Mouse (Mus musculus) MEL (cell line): ENCODE measurements around the gene Card14. TPM values are rescaled to one million over a fixed set of nuclear protein-coding genes. Genes with fewer than 3 reads are reported as not detected.

ENCODE experiments used
- DNase-seq: peaks from one replicate; pipeline ENCODE4 v3.0.0; 2011; ENCODE audit warnings: low read depth, low spot score
- H3K27ac ChIP-seq: 2 replicates; pipeline ENCODE4 v1.5.1; 2012; ENCODE audit warnings: low read depth, mild to moderate bottlenecking, control low read depth, low read length, moderate library complexity; ENCODE audit not compliant: control insufficient read depth
- H3K27me3 ChIP-seq, 2 experiments: fragments of 150-350 bp in 1 of 2; sonication (generic) in 1 of 2; 2 replicates each; pipeline ENCODE4 v1.6.1; 2012; ENCODE audit warnings: low read length in 2 of 2, mild to moderate bottlenecking in 2 of 2, improper control_type of control experiment in 1 of 2, moderate library complexity in 1 of 2; ENCODE audit not compliant: insufficient read depth in 2 of 2, control insufficient read depth in 1 of 2
- H3K36me3 ChIP-seq, 2 experiments: 2 replicates each; pipeline ENCODE4 v1.6.1; 2012 to 2014; ENCODE audit warnings: low read length in 2 of 2, improper control_type of control experiment in 1 of 2, inconsistent platforms in 1 of 2, mild to moderate bottlenecking in 1 of 2; ENCODE audit not compliant: insufficient read depth in 2 of 2, control insufficient read depth in 1 of 2
- H3K4me1 ChIP-seq, 2 experiments: fragments of 150-350 bp in 1 of 2; sonication (generic) in 1 of 2; 2 replicates each; pipeline ENCODE4 v1.6.1; 2012; ENCODE audit warnings: low read length in 2 of 2, improper control_type of control experiment in 1 of 2, mild to moderate bottlenecking in 1 of 2; ENCODE audit not compliant: insufficient read depth in 2 of 2, control insufficient read depth in 1 of 2
- H3K4me3 ChIP-seq, 2 experiments: fragments of 150-350 bp in 1 of 2; sonication (generic) in 1 of 2; 2 replicates each; pipeline ENCODE4 v1.5.1; 2012; ENCODE audit warnings: low read depth in 2 of 2, low read length in 2 of 2, mild to moderate bottlenecking in 2 of 2, moderate library complexity in 2 of 2, control low read depth in 1 of 2, improper control_type of control experiment in 1 of 2; ENCODE audit not compliant: control insufficient read depth in 1 of 2, insufficient read depth in 1 of 2
- H3K79me2 ChIP-seq: 2 replicates; pipeline ENCODE4 v1.6.1; 2012; ENCODE audit warnings: mild to moderate bottlenecking, low read length, moderate library complexity; ENCODE audit not compliant: control insufficient read depth, poor library complexity, insufficient read depth
- H3K9ac ChIP-seq: 2 replicates; pipeline ENCODE4 v1.6.1; 2012; ENCODE audit warnings: low read depth, mild to moderate bottlenecking, control low read depth, low read length, moderate library complexity; ENCODE audit not compliant: control insufficient read depth, poor library complexity, severe bottlenecking
- H3K9me3 ChIP-seq: fragments of 150-350 bp; sonication (generic); replicated peaks from 2 replicates; pipeline ENCODE4 v1.6.1; 2012; ENCODE audit warnings: mild to moderate bottlenecking, low read length, improper control_type of control experiment, moderate library complexity; ENCODE audit not compliant: insufficient read depth
- BHLHE40 ChIP-seq: IDR thresholded peaks from 2 replicates; pipeline ENCODE4 v1.6.1; 2012; ENCODE audit warnings: low read depth, mild to moderate bottlenecking, inconsistent platforms, low read length, improper control_type of control experiment, borderline replicate concordance
- CHD1 ChIP-seq: IDR thresholded peaks from 2 replicates; pipeline ENCODE4 v1.6.1; 2012; ENCODE audit warnings: low read depth, mild to moderate bottlenecking, inconsistent platforms, low read length, improper control_type of control experiment
- CTCF ChIP-seq, 3 experiments: IDR thresholded peaks in 2 of 3; conservative IDR thresholded peaks in 1 of 3; 2 replicates each; pipeline ENCODE4 v1.5.1; 2011 to 2012; ENCODE audit warnings: low read length in 3 of 3, low read depth in 2 of 3, mild to moderate bottlenecking in 2 of 3, improper control_type of control experiment in 1 of 3, inconsistent platforms in 1 of 3, mixed read lengths in 1 of 3, moderate library complexity in 1 of 3; ENCODE audit not compliant: control insufficient read depth in 1 of 3, insufficient read depth in 1 of 3, poor library complexity in 1 of 3, severe bottlenecking in 1 of 3
- E2F4 ChIP-seq: IDR thresholded peaks from 2 replicates; pipeline ENCODE4 v1.6.1; 2011; ENCODE audit warnings: low read depth, low read length, improper control_type of control experiment, borderline replicate concordance
- EP300 ChIP-seq, 2 experiments: IDR thresholded peaks; 2 replicates each; pipeline ENCODE4 v1.6.1; 2011; ENCODE audit warnings: improper control_type of control experiment in 2 of 2, low read length in 2 of 2, low read depth in 1 of 2, mild to moderate bottlenecking in 1 of 2
- ETS1 ChIP-seq: IDR thresholded peaks from 2 replicates; pipeline ENCODE4 v1.6.1; 2012; ENCODE audit warnings: low read depth, mild to moderate bottlenecking, inconsistent platforms, low read length, improper control_type of control experiment, moderate library complexity
- JUND ChIP-seq: IDR thresholded peaks from 2 replicates; pipeline ENCODE4 v1.6.1; 2011; ENCODE audit warnings: low read depth, mild to moderate bottlenecking, improper control_type of control experiment, low read length
- MAFK ChIP-seq: IDR thresholded peaks from 2 replicates; pipeline ENCODE4 v1.6.1; 2011; ENCODE audit warnings: low read depth, mild to moderate bottlenecking, low read length, improper control_type of control experiment, borderline replicate concordance
- MAX ChIP-seq: IDR thresholded peaks from 2 replicates; pipeline ENCODE4 v1.6.1; 2011; ENCODE audit warnings: low read length, improper control_type of control experiment
- MEF2A ChIP-seq: IDR thresholded peaks from 2 replicates; pipeline ENCODE4 v1.6.1; 2014; ENCODE audit warnings: low read depth, mild to moderate bottlenecking, inconsistent platforms, low read length, improper control_type of control experiment; ENCODE audit not compliant: poor library complexity, insufficient replicate concordance, severe bottlenecking; ENCODE audit errors: extremely low read depth
- MXI1 ChIP-seq: IDR thresholded peaks from 2 replicates; pipeline ENCODE4 v1.6.1; 2011; ENCODE audit warnings: mild to moderate bottlenecking, low read depth, low read length, improper control_type of control experiment
- MYB ChIP-seq: IDR thresholded peaks from 2 replicates; pipeline ENCODE4 v1.6.1; 2011; ENCODE audit warnings: mild to moderate bottlenecking, low read depth, low read length, improper control_type of control experiment
- NELFE ChIP-seq: IDR thresholded peaks from 2 replicates; pipeline ENCODE4 v1.6.1; 2011; ENCODE audit warnings: low read depth, low read length, improper control_type of control experiment
- POLR2A ChIP-seq, 2 experiments: IDR thresholded peaks; 2 replicates each; pipeline ENCODE4 v1.6.1; 2011 to 2012; ENCODE audit warnings: low read length in 2 of 2, mild to moderate bottlenecking in 2 of 2, control low read depth in 1 of 2, improper control_type of control experiment in 1 of 2, low read depth in 1 of 2, moderate library complexity in 1 of 2; ENCODE audit not compliant: control insufficient read depth in 1 of 2, insufficient read depth in 1 of 2, poor library complexity in 1 of 2
- POLR2AphosphoS2 ChIP-seq: IDR thresholded peaks from 2 replicates; pipeline ENCODE4 v1.6.1; 2011; ENCODE audit warnings: low read length, improper control_type of control experiment
- POLR2AphosphoS5 ChIP-seq: IDR thresholded peaks from 2 replicates; pipeline ENCODE4 v1.6.1; 2012; ENCODE audit warnings: low read depth, borderline replicate concordance, mild to moderate bottlenecking, inconsistent platforms, low read length, moderate library complexity, mixed read lengths
- RCOR1 ChIP-seq: IDR thresholded peaks from 2 replicates; pipeline ENCODE4 v1.6.1; 2012; ENCODE audit warnings: low read depth, mild to moderate bottlenecking, inconsistent platforms, low read length, improper control_type of control experiment
- SMC3 ChIP-seq: IDR thresholded peaks from 2 replicates; pipeline ENCODE4 v1.6.1; 2011; ENCODE audit warnings: low read depth, low read length, improper control_type of control experiment
- TAL1 ChIP-seq: IDR thresholded peaks from 2 replicates; pipeline ENCODE4 v1.6.1; 2012; ENCODE audit warnings: mild to moderate bottlenecking, inconsistent platforms, low read length, moderate library complexity, mixed read lengths
- TBP ChIP-seq: IDR thresholded peaks from 2 replicates; pipeline ENCODE4 v1.8.0; 2011; ENCODE audit warnings: low read depth, low read length, improper control_type of control experiment
- TCF12 ChIP-seq: IDR thresholded peaks from 2 replicates; pipeline ENCODE4 v1.6.1; 2014; ENCODE audit warnings: low read depth, mild to moderate bottlenecking, inconsistent platforms, low read length, improper control_type of control experiment, moderate library complexity
- UBTF ChIP-seq: IDR thresholded peaks from 2 replicates; pipeline ENCODE4 v1.6.1; 2012; ENCODE audit warnings: low read depth, mild to moderate bottlenecking, inconsistent platforms, low read length, improper control_type of control experiment, moderate library complexity, borderline replicate concordance; ENCODE audit not compliant: insufficient read depth
- USF1 ChIP-seq: IDR thresholded peaks from 2 replicates; pipeline ENCODE4 v1.6.1; 2014; ENCODE audit warnings: low read depth, mild to moderate bottlenecking, inconsistent platforms, low read length, improper control_type of control experiment, moderate library complexity
- USF2 ChIP-seq, 2 experiments: IDR thresholded peaks; 2 replicates each; pipeline ENCODE4 v1.6.1; 2011 to 2012; ENCODE audit warnings: improper control_type of control experiment in 2 of 2, low read length in 2 of 2, borderline replicate concordance in 1 of 2, inconsistent platforms in 1 of 2, low read depth in 1 of 2, mild to moderate bottlenecking in 1 of 2; ENCODE audit not compliant: insufficient read depth in 1 of 2
- ZKSCAN1 ChIP-seq: IDR thresholded peaks from 2 replicates; pipeline ENCODE4 v1.6.1; 2012; ENCODE audit warnings: low read depth, mild to moderate bottlenecking, inconsistent platforms, low read length, improper control_type of control experiment, moderate library complexity
- ZMIZ1 ChIP-seq: IDR thresholded peaks from 2 replicates; pipeline ENCODE4 v1.6.1; 2012; ENCODE audit warnings: low read depth, mild to moderate bottlenecking, inconsistent platforms, low read length, improper control_type of control experiment, moderate library complexity
- ZNF384 ChIP-seq: IDR thresholded peaks from 2 replicates; pipeline ENCODE4 v1.6.1; 2012; ENCODE audit warnings: low read depth, mild to moderate bottlenecking, inconsistent platforms, low read length, improper control_type of control experiment
- polyA plus RNA-seq, 2 experiments: library from polyadenylated mRNA; stranded (reverse) in 1 of 2; unstranded in 1 of 2; fragments of >175 nt in 1 of 2; fragments of >200 nt in 1 of 2; gene quantifications; 2 replicates each; pipeline versions ENCODE4 v1.2.1 to v1.2.4; 2012; ENCODE audit warnings: low replicate concordance in 2 of 2, low read depth in 1 of 2; ENCODE audit not compliant: insufficient read length in 2 of 2, insufficient read depth in 1 of 2, missing spikeins in 1 of 2
- total RNA-seq: library from RNA; depleted of rRNA; stranded (reverse); fragments of 300-350 nt; gene quantifications from 2 replicates; pipeline ENCODE4 v1.2.3, GENCODE M21; 2012

The Card14 gene
- total and polyA plus RNA-seq, 3 experiments = not detected

- peak; percentile 37; the same call in 1 of the 2 replicates for TF ChIP-seq TAL1
- no peak for TF ChIP-seq CHD1
- TF ChIP-seq MXI1 = peak; percentile 77; the same call in 1 of the 2 replicates
- no peak for TF ChIP-seq USF2 (IDR thresholded peaks at IDR 0.05; ENCODE audit: borderline replicate concordance in 1 of 2, insufficient read depth in 1 of 2, low read depth in 1 of 2, low read length in 2 of 2)
- TF ChIP-seq ZMIZ1 = no peak
- TF ChIP-seq CTCF (IDR thresholded peaks at IDR 0.05 in 2 of 3, conservative IDR thresholded peaks at IDR 0.05 in 1 of 3; ENCODE audit: control insufficient read depth in 1 of 3, insufficient read depth in 1 of 3, low read depth in 2 of 3, low read length in 3 of 3, poor library complexity in 1 of 3, severe bottlenecking in 1 of 3) = no peak
- no peak for TF ChIP-seq MEF2A
- TF ChIP-seq E2F4 = no peak
- TF ChIP-seq SMC3 = no peak
- TF ChIP-seq MYB = no peak
- no peak for TF ChIP-seq UBTF
- 0 out of 2 replicates have a peak, but pooled peaks have one; percentile 59 for TF ChIP-seq TBP
- TF ChIP-seq MAFK = peak; percentile 87
- TF ChIP-seq TCF12 = peak; percentile 67
- no peak for TF ChIP-seq POLR2AphosphoS2
- no peak for TF ChIP-seq JUND
Measured at GRCm38 (mm10) chr11:119354798-119355442, 47.4 kb downstream of the Card14 start (continued).

GRCm38 (mm10) chr11:119355443-119356385 is 48.1 kb downstream of the Card14 start, which contains the start of the genes Sgsh and Slc26a11:
Gene Sgsh, minus strand, starts transcription at chr11:119355536.
Gene Slc26a11, plus strand, starts transcription at chr11:119355557.
- peaks cover 2 to 5% of the 10 kb centered on the region in 2 experiments; a peak in 3 of 4 replicates for H3K27me3 ChIP-seq
- H3K36me3 ChIP-seq = peaks cover 0 to 5% of the 10 kb centered on the region in 2 experiments; a peak in 2 of 4 replicates
- no peak for DNase-seq
- H3K9ac ChIP-seq = peak within 1 kb of the TSS; percentile 4; the same call in 1 of the 2 replicates
- peak within 1 kb of the TSS in 1 of 2 experiments; percentile 18; a peak in 2 of 4 replicates for H3K4me3 ChIP-seq
- no peak for TF ChIP-seq TAL1
- TF ChIP-seq POLR2AphosphoS2 = no peak
- TF ChIP-seq TCF12 = no peak
- TF ChIP-seq EP300 (IDR thresholded peaks at IDR 0.05; ENCODE audit: low read depth in 1 of 2, low read length in 2 of 2) = no peak
- no peak for TF ChIP-seq ETS1
- no peak for TF ChIP-seq MXI1
- no peak for TF ChIP-seq TBP
- TF ChIP-seq USF2 (IDR thresholded peaks at IDR 0.05; ENCODE audit: borderline replicate concordance in 1 of 2, insufficient read depth in 1 of 2, low read depth in 1 of 2, low read length in 2 of 2) = peak in 1 of 2 experiments; percentile 23; a peak in 1 of 4 replicates
- no peak for TF ChIP-seq RCOR1
- TF ChIP-seq ZNF384 = no peak
- TF ChIP-seq CTCF (IDR thresholded peaks at IDR 0.05 in 2 of 3, conservative IDR thresholded peaks at IDR 0.05 in 1 of 3; ENCODE audit: control insufficient read depth in 1 of 3, insufficient read depth in 1 of 3, low read depth in 2 of 3, low read length in 3 of 3, poor library complexity in 1 of 3, severe bottlenecking in 1 of 3) = no peak
- 0 out of 2 replicates have a peak, but pooled peaks have one; percentile 19 for TF ChIP-seq BHLHE40
- TF ChIP-seq POLR2AphosphoS5 = no peak
- no peak for TF ChIP-seq ZKSCAN1
- no peak for TF ChIP-seq CHD1
- TF ChIP-seq POLR2A (IDR thresholded peaks at IDR 0.05; ENCODE audit: control insufficient read depth in 1 of 2, insufficient read depth in 1 of 2, low read depth in 1 of 2, low read length in 2 of 2, poor library complexity in 1 of 2) = no peak
- no peak for TF ChIP-seq NELFE
- TF ChIP-seq MAX = no peak
- TF ChIP-seq USF1 = peak; percentile 85
- no peak for TF ChIP-seq MEF2A
- no peak within 1 kb of the TSS for H3K27ac ChIP-seq
- no peaks in the 10 kb centered on the region for H3K9me3 ChIP-seq
- H3K4me1 ChIP-seq = peaks cover 5 to 11% of the 10 kb centered on the region in 2 experiments
- H3K79me2 ChIP-seq = no peaks in the 10 kb centered on the region
